Mouse (Mus musculus) layer of hippocampus, adult 2 months (tissue): Measurements from ENCODE around the gene Hoxb4. TPM values are rescaled to one million over a fixed set of nuclear protein-coding genes. Genes with fewer than 3 reads are reported as not detected.

Experiments used
- DNase-seq, 2 experiments: peaks; one replicate each; pipeline ENCODE4 v3.0.0; 2022; ENCODE audit warnings: low spot score in 2 of 2
- H3K27ac ChIP-seq: fragments of 200-600 bp; 2 replicates; pipeline ENCODE4 v1.8.1; 2022
- H3K4me3 ChIP-seq: fragments of 200-600 bp; 2 replicates; pipeline ENCODE4 v1.8.1; 2022; ENCODE audit warnings: mild to moderate bottlenecking
- CTCF ChIP-seq: fragments of 200-600 bp; conservative IDR thresholded peaks from 2 replicates; pipeline ENCODE4 v1.8.1; 2022; ENCODE audit warnings: antibody characterized with exemption, mild to moderate bottlenecking, moderate library complexity
- total RNA-seq, 2 experiments: library from RNA; stranded (reverse); gene quantifications; 2 replicates each; pipeline ENCODE4 v1.2.3; 2021

The Hoxb4 gene
- total RNA-seq, 2 experiments from 2014 or later, result not detected

DNA sequence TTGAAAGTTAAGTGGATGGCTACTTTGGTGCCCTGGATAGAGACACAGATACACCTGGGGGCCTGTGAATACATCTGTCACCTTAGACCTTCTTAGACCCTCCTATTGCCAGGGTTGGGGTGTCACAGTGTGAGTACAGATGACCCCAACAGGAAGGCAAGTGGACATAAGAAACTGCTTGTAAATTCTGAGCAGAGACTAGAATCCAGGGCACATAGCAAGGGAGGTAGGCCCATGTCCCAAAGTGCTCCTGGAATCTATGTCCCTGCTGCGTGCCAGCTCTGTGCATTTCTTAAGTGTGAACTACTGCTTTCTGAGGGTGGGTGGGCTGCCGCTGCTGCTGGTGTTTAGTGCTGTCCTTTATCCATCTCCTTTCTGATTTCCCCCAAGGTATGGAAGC, 32.7 kb downstream of the Hoxb4 start:
- TF ChIP-seq CTCF, result no peak
- no peak overlapping the region for H3K4me3 ChIP-seq
- DNase-seq, result no peak
- H3K27ac ChIP-seq, result no peak overlapping the region

DNA sequence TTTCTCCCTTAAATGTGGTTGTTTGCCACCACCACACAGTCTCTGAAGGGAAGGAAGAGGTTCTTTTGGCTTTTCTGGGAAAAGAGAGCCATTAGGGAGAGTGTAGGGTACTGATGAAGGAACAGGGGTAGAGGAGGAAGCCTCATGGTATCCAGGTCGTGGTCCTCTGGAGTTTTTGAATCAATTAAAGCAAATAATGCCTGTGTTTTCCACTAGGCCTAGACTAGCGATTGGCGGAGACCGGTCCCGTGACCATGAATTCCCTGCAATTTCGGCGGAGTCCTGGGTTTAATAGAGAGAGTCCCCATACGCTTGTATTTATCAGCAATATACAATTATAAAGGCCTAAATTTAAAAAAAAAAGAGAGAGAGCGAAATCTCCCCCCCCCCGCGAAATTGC, 33.2 kb downstream of the Hoxb4 start:
- no peak for TF ChIP-seq CTCF
- DNase-seq, result no peak
- no peak overlapping the region for H3K4me3 ChIP-seq
- H3K27ac ChIP-seq, result no peak overlapping the region

DNA sequence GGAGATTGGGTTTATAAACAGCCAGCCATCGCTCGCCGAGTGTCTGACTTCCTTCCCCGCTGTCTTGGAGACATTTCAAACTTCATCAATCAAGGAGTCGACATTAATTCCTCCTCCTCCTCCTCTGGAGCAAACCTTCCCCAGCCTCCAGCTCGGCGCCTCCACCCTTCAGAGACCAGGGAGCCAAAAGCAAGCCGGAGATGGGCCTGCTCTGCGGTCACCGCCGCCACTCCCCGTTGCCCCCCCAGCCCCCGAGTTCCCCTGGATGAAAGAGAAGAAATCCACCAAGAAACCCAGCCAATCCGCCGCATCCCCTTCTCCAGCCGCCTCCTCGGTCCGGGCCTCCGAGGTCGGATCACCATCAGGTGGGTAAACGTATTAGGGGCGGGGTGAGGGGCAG, 33.8 kb downstream of the Hoxb4 start:
- no peak for DNase-seq
- H3K4me3 ChIP-seq, result no peak overlapping the region
- no peak for TF ChIP-seq CTCF
- H3K27ac ChIP-seq, result no peak overlapping the region

DNA sequence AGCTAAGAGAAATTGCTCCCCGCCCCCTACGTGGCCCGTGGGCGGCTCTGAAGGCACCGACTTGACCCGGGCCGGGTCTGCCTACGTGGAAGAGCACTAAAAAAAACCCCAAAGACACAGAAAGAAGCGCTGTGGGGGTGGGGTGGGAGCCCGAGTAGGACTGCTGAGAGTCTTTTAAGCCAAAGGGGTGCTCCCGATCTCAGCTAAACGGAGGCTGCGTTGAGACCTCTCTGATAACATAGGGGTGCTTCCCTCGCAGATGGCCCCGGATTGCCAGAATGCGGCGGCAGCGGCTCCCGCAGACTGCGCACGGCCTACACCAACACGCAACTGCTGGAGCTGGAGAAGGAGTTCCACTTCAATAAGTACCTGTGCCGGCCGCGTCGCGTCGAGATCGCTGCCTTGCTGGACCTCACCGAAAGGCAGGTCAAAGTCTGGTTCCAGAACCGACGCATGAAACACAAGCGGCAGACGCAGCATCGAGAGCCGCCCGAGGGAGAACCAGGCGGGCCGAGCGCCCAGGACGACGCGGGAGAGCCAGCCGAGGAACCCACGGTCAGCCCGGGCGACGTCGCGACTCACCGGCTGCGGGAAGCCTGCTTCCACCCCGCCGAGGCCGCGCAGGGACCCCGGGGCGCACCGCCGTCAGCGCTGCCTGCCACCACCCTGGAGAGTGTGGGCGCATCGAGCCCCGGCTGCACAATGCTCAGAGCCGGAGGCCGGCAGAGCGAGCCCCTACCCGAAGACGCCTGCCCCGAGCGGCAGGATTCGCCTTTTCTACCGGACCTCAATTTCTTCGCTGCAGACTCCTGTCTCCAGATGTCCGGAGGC, 34.8 kb downstream of the Hoxb4 start:
- no peak overlapping the region for H3K27ac ChIP-seq
- no peak overlapping the region for H3K4me3 ChIP-seq
- no peak for DNase-seq
- no peak for TF ChIP-seq CTCF

DNA sequence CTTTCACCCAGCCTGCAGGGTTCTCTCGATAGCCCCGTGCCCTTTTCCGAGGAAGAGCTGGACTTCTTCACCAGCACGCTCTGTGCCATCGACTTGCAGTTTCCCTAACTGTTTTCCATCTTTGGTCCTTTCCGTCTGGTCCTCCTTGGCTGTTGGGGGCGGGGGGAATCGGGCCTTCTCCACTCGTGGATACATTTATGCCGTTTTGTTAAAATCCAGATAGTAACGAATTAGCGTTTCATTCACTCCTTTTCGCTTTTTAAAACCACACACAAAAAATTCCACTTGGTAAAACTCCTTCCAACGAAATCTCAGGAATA, 35.4 kb downstream of the Hoxb4 start:
- H3K27ac ChIP-seq, result no peak overlapping the region
- TF ChIP-seq CTCF, result no peak
- no peak overlapping the region for H3K4me3 ChIP-seq
- no peak for DNase-seq

DNA sequence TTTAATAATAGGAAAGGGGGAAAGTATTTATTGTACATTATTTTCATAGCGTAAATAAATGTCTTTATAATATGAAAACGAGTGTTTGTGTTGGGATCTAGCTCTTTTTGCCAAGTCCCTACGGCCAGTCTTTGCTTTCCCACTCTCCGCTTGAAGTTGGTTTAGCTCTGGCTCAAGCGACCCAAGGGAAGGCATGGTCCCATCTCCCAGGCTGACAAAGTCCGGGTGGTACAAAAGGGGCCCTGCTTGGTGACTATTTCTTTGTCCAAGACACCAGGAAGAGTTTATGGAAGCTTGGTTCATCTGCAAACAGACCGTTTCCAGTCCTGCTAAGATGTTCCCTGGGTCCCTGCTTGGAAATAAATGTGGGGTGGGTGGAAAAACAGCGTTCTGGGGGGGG, 35.9 kb downstream of the Hoxb4 start:
- Histone ChIP-seq H3K4me3 (no peak overlapping the region), H3K27ac (no peak overlapping the region)
- TF ChIP-seq CTCF, result no peak
- no peak for DNase-seq

DNA sequence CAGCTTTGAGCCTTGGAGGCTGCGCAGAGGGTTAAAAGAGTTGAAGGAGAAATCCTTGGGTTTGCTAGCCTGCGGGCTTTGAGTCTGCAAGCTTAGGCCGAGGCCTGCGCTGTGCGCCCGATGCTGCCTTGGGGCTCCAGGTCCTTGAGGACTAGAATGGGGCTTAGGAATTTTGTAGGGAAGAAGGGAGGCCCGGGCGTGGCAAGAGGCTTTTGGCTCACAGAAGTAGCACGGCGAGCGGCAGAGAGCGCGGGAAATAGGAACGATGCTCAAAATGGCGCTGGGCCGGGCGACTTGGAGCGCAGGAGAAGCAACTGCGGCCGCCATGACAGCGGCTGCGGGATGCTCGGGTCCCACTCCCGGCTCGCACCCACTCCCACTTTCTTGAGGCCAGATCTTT, 36.3 kb downstream of the Hoxb4 start:
- no peak for TF ChIP-seq CTCF
- no peak for DNase-seq
- H3K27ac ChIP-seq, result no peak overlapping the region
- H3K4me3 ChIP-seq, result no peak overlapping the region

DNA sequence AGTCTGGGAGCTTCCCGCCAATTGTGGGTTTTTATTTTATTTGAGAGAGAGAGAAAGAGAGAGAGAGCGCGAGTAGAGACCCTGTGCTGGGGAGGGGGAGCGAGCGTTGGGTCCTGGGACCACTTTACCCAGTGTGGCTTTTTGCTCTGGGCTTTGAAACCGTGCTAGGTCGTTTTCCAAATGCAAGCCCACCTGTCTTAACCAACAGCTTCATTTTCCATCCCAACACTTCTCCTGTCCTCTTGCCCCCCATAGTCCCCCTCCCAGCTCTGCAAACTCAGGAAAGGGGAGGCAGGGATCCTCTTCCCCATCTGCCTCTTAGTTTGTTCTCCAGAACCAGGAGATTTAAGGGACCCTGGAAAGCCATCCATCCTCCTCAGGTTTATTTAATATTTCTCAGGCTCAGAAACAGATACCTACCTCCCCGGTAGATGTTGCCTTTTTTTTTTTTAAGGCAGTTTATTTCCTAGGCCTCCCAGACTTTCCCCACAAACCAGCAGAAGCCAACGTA, 36.8 kb downstream of the Hoxb4 start:
- no peak for DNase-seq
- H3K27ac ChIP-seq, result no peak overlapping the region
- H3K4me3 ChIP-seq, result no peak overlapping the region
- no peak for TF ChIP-seq CTCF

DNA sequence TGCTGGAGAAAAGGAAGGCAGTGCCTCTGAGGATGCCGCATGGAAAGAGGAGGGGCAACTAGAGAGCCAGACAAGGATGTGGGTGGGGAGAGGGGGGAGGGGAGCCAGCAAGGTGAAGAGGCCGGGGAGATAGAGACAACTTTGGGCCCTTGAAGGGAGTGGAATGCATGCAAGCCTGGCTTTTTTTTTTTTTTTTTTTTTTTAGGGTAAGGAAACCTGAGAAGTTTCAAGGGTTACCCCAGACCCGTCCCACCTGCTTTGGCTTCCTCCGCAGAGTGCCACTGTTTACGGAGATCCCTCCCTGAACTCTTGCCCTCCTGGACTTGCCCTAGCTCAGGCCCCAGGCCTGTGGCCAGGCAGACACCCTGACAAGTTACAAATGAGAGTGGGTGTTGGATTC, 45.7 kb downstream of the Hoxb4 start:
- DNase-seq, result no peak
- Histone ChIP-seq H3K27ac (no peak overlapping the region), H3K4me3 (no peak overlapping the region)
- no peak for TF ChIP-seq CTCF

DNA sequence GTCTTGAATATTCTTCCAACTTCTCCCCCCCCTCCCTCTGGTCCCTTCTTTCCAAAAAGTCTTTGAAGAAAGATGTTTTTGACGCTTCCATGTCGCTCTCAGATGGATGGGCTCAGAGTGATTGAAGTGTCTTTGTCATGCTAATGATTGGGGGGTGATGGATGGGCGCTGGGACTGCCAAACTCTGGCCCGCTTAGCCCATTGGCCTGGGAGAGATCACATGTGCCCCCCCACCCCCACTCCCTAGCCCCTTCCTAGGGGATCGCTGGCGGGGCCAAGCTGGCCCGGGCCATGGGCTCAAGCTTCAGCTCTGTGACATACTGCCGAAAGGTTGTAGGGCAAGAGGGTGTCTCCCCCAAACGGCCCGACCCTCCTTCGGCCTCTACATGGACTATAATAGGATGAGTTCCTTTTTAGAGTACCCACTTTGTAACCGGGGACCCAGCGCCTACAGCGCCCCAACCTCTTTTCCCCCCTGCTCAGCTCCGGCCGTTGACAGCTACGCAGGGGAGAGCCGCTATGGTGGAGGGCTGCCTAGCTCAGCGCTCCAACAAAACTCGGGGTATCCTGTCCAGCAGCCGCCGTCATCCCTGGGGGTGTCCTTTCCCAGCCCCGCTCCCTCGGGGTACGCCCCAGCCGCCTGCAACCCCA, 47.5 kb downstream of the Hoxb4 start, which contains the start of gene Hoxb1:
Gene Hoxb1 (plus strand): TSS at position 312 of the 651 bp plus-strand sequence.
- DNase-seq, result no peak
- no peak within 1 kb of the TSS for H3K27ac ChIP-seq
- no peak for TF ChIP-seq CTCF
- no peak within 1 kb of the TSS for H3K4me3 ChIP-seq

DNA sequence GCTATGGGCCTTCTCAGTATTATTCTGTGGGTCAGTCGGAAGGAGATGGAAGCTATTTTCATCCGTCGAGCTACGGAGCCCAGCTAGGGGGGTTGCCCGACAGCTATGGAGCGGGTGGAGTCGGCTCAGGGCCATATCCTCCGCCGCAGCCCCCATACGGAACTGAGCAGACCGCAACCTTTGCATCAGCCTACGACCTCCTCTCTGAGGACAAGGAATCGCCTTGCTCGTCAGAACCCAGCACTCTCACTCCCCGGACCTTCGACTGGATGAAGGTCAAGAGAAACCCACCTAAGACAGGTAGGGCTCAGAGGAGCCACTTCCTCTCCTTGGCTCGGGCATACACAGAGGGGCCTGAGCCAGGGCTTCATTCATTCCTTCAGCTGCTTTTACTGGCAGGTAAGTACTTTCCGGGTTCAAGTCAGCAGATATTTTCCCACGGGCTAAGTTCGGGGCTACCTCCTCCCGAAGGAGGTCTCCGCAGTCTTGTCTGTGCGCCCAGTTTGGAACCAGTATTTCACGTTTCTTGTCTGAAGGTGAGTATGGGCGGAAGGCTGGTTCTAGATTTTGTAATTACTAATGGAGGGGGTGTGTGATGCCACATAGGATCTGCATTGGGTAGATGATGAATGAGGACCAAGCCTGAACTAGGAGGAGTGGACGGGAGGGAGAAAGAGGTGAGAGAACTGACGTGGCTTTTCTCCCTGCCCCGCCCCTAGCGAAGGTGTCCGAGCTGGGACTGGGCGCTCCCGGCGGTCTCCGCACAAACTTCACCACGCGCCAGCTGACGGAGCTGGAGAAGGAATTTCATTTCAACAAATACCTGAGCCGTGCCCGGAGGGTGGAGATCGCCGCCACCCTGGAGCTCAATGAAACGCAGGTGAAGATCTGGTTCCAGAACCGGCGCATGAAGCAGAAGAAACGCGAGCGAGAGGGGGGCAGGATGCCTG, 48.3 kb downstream of the Hoxb4 start:
- Histone ChIP-seq H3K27ac (no peak overlapping the region), H3K4me3 (no peak overlapping the region)
- no peak for DNase-seq
- no peak for TF ChIP-seq CTCF

DNA sequence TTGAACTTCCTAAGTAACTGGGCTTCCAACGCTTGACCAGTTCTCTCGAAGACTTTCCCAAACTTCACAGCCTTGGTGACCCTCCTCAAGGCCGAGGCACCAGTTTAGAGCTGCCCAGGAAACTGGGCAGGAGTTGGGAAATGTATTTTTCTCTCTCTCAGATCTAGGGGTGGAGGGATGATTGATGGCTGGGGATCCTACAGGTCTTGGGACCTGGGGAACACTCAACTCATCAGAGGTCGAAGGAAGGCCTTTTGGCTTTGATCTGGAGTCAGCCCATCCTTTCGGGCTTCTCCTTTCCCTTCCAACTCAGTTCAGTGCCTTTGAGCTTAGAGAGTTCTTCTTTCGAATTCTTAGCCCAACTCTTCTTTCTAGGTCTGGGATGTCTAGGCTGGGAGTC, 49.1 kb downstream of the Hoxb4 start:
- Histone ChIP-seq H3K4me3 (no peak overlapping the region), H3K27ac (no peak overlapping the region)
- no peak for DNase-seq
- TF ChIP-seq CTCF, result no peak

DNA sequence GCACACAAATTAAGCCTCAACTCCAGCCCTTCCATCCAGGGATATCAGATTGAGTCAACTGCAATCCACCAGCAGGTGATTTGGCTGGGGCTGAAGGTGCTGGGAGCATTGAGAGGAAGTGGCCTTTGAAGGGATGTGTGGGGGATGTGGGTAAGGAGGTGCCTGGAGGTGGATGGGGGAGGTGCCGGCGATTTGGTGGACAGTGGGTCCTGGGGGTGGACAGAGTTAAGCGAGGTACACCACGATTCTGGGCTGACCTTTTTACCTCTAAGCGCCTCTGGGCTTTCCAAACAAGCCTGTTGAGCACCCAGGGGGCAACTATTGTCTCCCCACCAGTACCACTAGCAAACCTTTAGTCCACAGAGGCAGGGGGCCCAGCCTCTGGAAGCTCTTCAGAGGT, 50.6 kb downstream of the Hoxb4 start:
- no peak for DNase-seq
- H3K4me3 ChIP-seq, result no peak overlapping the region
- no peak overlapping the region for H3K27ac ChIP-seq
- TF ChIP-seq CTCF, result no peak
